Mouse (Mus musculus) heart, embryonic 12.5 days (tissue): ENCODE measurements around the gene Scp2. TPM values are rescaled to one million over a fixed set of nuclear protein-coding genes. Genes with fewer than 3 reads are reported as not detected.
A peak's percentile ranks its signal among the peaks of the same experiment; 100 is the strongest.
"Not testable (repeated sequence)": the region's sequence is repeated elsewhere in the genome, so short reads cannot be mapped to it uniquely, and the experiment has no call there.

Experiments used
- ATAC-seq: fragments of 200-750 bp; cut with Nextera tagmentation; 2 replicates; pipeline ENCODE4 v1.8.0; 2017; ENCODE audit warnings: moderate TSS enrichment, moderate library complexity; ENCODE audit not compliant: insufficient number of reproducible peaks, low FRiP score
- H3K27ac ChIP-seq: fragments of 300-500 bp; sonication (generic); 2 replicates; pipeline ENCODE4 v1.5.1; 2016; ENCODE audit warnings: mild to moderate bottlenecking, moderate library complexity; ENCODE audit not compliant: poor library complexity, severe bottlenecking
- H3K27me3 ChIP-seq: fragments of 300-500 bp; sonication (generic); replicated peaks from 2 replicates; pipeline ENCODE4 v1.6.1; 2016; ENCODE audit warnings: mild to moderate bottlenecking, moderate library complexity
- H3K36me3 ChIP-seq: fragments of 300-500 bp; sonication (generic); 2 replicates; pipeline ENCODE4 v1.6.1; 2016; ENCODE audit warnings: mild to moderate bottlenecking, moderate library complexity
- H3K4me1 ChIP-seq: fragments of 300-500 bp; sonication (generic); replicated peaks from 2 replicates; pipeline ENCODE4 v1.6.1; 2016; ENCODE audit warnings: mild to moderate bottlenecking
- H3K4me2 ChIP-seq: fragments of 300-500 bp; sonication (generic); 2 replicates; pipeline ENCODE4 v1.6.1; 2016; ENCODE audit warnings: mild to moderate bottlenecking, moderate library complexity
- H3K4me3 ChIP-seq: fragments of 300-500 bp; sonication (generic); 2 replicates; pipeline ENCODE4 v1.5.1; 2016; ENCODE audit warnings: mild to moderate bottlenecking
- H3K9ac ChIP-seq: fragments of 300-500 bp; sonication (generic); 2 replicates; pipeline ENCODE4 v1.6.1; 2016; ENCODE audit warnings: mild to moderate bottlenecking, moderate library complexity
- H3K9me3 ChIP-seq: fragments of 300-500 bp; sonication (generic); replicated peaks from 2 replicates; pipeline ENCODE4 v1.6.1; 2016; ENCODE audit warnings: mild to moderate bottlenecking, moderate library complexity
- WGBS: fragments of 180-500 bp; shearing (Covaris S2); methylation state at CpG from one replicate; pipeline ENCODE4 v1.1.7; 2016; 5-methylcytosine and 5-hydroxymethylcytosine counted together
- polyA plus RNA-seq: library from polyadenylated mRNA; unstranded; fragments of >200 nt; fragmentation: Nextera tagmentation; extraction: Ambion mirVana; gene quantifications from 2 replicates; pipeline ENCODE4 v1.2.1, GENCODE M21; 2016

The Scp2 gene
- 166 and 168 TPM in 2 replicates for polyA plus RNA-seq

GRCm38 (mm10) chr4:108144880-108145279, at the start of gene Scp2:
Gene Scp2 (minus strand): TSS chr4:108144998.
- Histone ChIP-seq H3K4me2 (no peak within 1 kb of the TSS), H3K9me3 (peaks cover 8% of the 10 kb centered on the region; the same call in 1 of the 2 replicates), H3K27ac (no peak within 1 kb of the TSS), H3K36me3 (no peaks in the 10 kb centered on the region), H3K9ac (no peak within 1 kb of the TSS), H3K4me1 (no peaks in the 10 kb centered on the region), H3K27me3 (no peaks in the 10 kb centered on the region), H3K4me3 (no peak within 1 kb of the TSS)
- WGBS = 78% methylated on average over 1 of the region's 1 CpGs
- ATAC-seq = no peak

GRCm38 (mm10) chr4:108192821-108193323, 48.1 kb upstream of the Scp2 start:
- H3K27ac ChIP-seq = no peak overlapping the region
- H3K27me3 ChIP-seq = no peaks in the 10 kb centered on the region
- H3K4me1 ChIP-seq = 0 out of 2 replicates have a peak, but pooled peaks cover 3% of the 10 kb centered on the region
- no peak overlapping the region for H3K4me3 ChIP-seq
- ATAC-seq = no peak
- no peaks in the 10 kb centered on the region for H3K9me3 ChIP-seq
- no peaks in the 10 kb centered on the region for H3K36me3 ChIP-seq
- no peak overlapping the region for H3K4me2 ChIP-seq
- no peak overlapping the region for H3K9ac ChIP-seq
- WGBS = 69% methylated on average over 2 of the region's 2 CpGs

DNA sequence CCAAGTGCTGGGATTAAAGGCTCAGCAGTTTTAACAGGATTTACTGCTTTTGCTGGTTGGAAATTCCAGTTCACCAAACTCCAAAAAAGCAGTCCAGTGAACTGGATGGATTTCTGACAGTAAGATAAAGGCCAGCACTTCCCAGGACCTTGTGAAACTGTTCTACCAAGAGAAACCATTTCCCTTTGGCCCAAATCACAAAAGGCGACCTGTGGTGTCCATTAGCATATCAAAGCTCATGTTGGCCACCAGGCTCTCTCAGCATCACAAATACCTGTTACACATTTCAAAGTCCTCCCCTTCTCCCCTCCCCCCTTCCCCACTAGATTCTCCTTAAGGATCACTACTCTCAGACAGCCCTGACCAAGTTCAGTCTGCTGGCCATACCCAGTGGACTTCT, 37.5 kb upstream of the Scp2 start:
- Histone ChIP-seq H3K27ac (no peak overlapping the region), H3K36me3 (no peaks in the 10 kb centered on the region), H3K9ac (no peak overlapping the region), H3K4me3 (no peak overlapping the region), H3K9me3 (no peaks in the 10 kb centered on the region), H3K4me1 (no peaks in the 10 kb centered on the region), H3K4me2 (no peak overlapping the region), H3K27me3 (no peaks in the 10 kb centered on the region)
- WGBS = 59% methylated on average over 1 of the region's 1 CpGs
- no peak for ATAC-seq

DNA sequence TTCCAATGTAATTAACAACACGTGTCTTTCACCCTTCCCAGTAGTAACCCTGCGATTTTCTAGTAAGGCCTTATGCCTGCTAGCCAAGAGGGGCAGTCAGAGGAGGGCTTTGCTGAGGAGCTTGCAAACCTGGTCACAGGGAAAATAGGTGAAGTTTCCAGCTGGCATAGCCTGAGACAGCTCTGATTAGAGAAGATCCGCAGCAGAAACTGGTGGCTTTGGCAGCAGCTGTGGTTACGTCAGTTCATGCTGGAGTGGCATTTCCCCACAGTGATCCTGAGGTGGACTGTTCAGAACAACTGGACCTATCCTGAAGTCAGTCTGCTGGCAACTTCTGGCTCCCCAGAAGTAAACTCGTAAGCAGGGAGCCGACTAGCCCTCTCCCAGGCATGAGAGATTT, 23.3 kb upstream of the Scp2 start:
- ATAC-seq = no peak
- Histone ChIP-seq H3K4me2 (no peak overlapping the region), H3K9me3 (no peaks in the 10 kb centered on the region), H3K4me3 (no peak overlapping the region), H3K9ac (no peak overlapping the region), H3K36me3 (0 out of 2 replicates have a peak, but pooled peaks cover 4% of the 10 kb centered on the region), H3K27me3 (no peaks in the 10 kb centered on the region), H3K4me1 (no peaks in the 10 kb centered on the region), H3K27ac (no peak overlapping the region)
- WGBS = 80% methylated on average over 6 of the region's 6 CpGs

- H3K9me3 ChIP-seq = no peaks in the 10 kb centered on the region
- 0 out of 2 replicates have a peak, but pooled peaks cover 4% of the 10 kb centered on the region for H3K36me3 ChIP-seq
- ATAC-seq = no peak
- H3K27ac ChIP-seq = no peak overlapping the region
- H3K4me3 ChIP-seq = no peak overlapping the region
- no peak overlapping the region for H3K4me2 ChIP-seq
- H3K27me3 ChIP-seq = no peaks in the 10 kb centered on the region
- H3K9ac ChIP-seq = no peak overlapping the region
- WGBS = 71% methylated on average over 4 of the region's 4 CpGs
- H3K4me1 ChIP-seq = no peaks in the 10 kb centered on the region
Observed at GRCm38 (mm10) chr4:108166874-108167273, 22.1 kb upstream of the Scp2 start.

DNA sequence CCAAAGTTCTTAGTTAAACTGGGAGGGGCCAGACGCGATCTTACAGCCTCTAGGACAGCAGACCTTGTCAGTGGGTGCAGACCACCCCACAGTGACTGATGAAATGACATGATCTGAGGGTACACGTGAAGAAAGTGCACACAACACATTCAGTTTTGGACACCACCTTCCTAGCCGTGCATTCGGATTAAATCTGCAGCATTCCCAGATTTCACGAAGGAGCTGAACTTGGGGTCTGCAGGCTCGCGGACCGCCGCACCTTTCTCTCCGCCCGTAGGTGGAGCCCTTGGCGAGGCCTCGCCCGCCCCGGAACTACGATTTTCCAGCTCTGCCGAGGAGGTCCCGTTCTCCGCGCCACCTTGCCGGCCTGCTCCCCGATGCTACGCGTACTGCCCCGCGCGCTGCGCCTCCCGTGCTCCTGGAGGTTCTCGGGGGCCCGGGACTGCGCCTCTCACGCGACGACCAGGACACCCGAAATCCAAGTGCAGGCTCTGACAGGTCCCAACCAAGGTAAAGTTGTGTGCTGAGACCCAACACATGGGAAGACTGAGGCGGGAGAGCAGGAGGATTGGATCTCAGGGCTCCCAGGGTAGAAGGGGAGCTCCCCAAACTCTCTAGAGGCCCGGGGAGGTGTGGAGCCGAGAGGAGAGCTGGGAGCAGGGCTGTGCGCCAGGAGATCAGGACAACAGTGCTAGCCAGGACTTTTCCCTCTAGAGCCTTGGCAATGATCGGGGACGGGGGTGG, 20.5 kb upstream of the Scp2 start, which contains the start of gene Echdc2:
Gene Echdc2 (plus strand): TSS at position 286 of the 744 bp plus-strand sequence.
- under 1% methylated on average over 43 of the region's 43 CpGs for WGBS

GRCm38 (mm10) chr4:108163291-108163690, 18.5 kb upstream of the Scp2 start:
- no peak overlapping the region for H3K27ac ChIP-seq
- H3K27me3 ChIP-seq = no peaks in the 10 kb centered on the region
- H3K4me3 ChIP-seq = no peak overlapping the region
- WGBS = 82% methylated on average over 3 of the region's 3 CpGs
- H3K4me2 ChIP-seq = no peak overlapping the region
- no peaks in the 10 kb centered on the region for H3K36me3 ChIP-seq
- no peaks in the 10 kb centered on the region for H3K4me1 ChIP-seq
- no peak for ATAC-seq
- H3K9ac ChIP-seq = no peak overlapping the region
- no peaks in the 10 kb centered on the region for H3K9me3 ChIP-seq

More for the DNA sequence above, 20.5 kb upstream of the Scp2 start, which contains the start of gene Echdc2:
- H3K36me3 ChIP-seq = no peaks in the 10 kb centered on the region
- no peaks in the 10 kb centered on the region for H3K9me3 ChIP-seq
- H3K4me1 ChIP-seq = no peaks in the 10 kb centered on the region
- H3K4me2 ChIP-seq = peak within 1 kb of the TSS; percentile 84
- H3K27me3 ChIP-seq = no peaks in the 10 kb centered on the region
- H3K27ac ChIP-seq = no peak within 1 kb of the TSS
- H3K4me3 ChIP-seq = peak within 1 kb of the TSS; percentile 63
- H3K9ac ChIP-seq = peak within 1 kb of the TSS; percentile 75
- no peak for ATAC-seq

GRCm38 (mm10) chr4:108161936-108162335, 17.1 kb upstream of the Scp2 start:
- no peak overlapping the region for H3K4me2 ChIP-seq
- H3K9me3 ChIP-seq = no peaks in the 10 kb centered on the region
- ATAC-seq = no peak
- no peaks in the 10 kb centered on the region for H3K27me3 ChIP-seq
- H3K4me1 ChIP-seq = no peaks in the 10 kb centered on the region
- no peaks in the 10 kb centered on the region for H3K36me3 ChIP-seq
- H3K4me3 ChIP-seq = no peak overlapping the region
- WGBS = 81% methylated on average over 8 of the region's 8 CpGs
- H3K9ac ChIP-seq = no peak overlapping the region
- no peak overlapping the region for H3K27ac ChIP-seq

GRCm38 (mm10) chr4:108155141-108155540, 10.3 kb upstream of the Scp2 start:
- WGBS = 73% methylated on average over 1 of the region's 1 CpGs
- H3K4me3 ChIP-seq, H3K4me2 ChIP-seq, H3K9me3 ChIP-seq, H3K4me1 ChIP-seq, H3K36me3 ChIP-seq, ATAC-seq, H3K27me3 ChIP-seq, H3K9ac ChIP-seq, H3K27ac ChIP-seq: not testable (repeated sequence)

GRCm38 (mm10) chr4:108145554-108145953, 756 bp upstream of the Scp2 start:
- H3K4me2 ChIP-seq, H3K9ac ChIP-seq, ATAC-seq, H3K9me3 ChIP-seq, H3K4me1 ChIP-seq, H3K27me3 ChIP-seq, H3K27ac ChIP-seq, H3K4me3 ChIP-seq, H3K36me3 ChIP-seq: not testable (repeated sequence)
- 37% methylated on average over 3 of the region's 3 CpGs for WGBS

GRCm38 (mm10) chr4:108143778-108144177, 1.0 kb downstream of the Scp2 start:
- H3K9ac ChIP-seq = no peak overlapping the region
- no peak overlapping the region for H3K4me2 ChIP-seq

More at GRCm38 (mm10) chr4:108143778-108144177, 1.0 kb downstream of the Scp2 start:
- no peak overlapping the region for H3K4me3 ChIP-seq
- ATAC-seq = no peak
- H3K36me3 ChIP-seq = no peaks in the 10 kb centered on the region
- H3K4me1 ChIP-seq = no peaks in the 10 kb centered on the region
- no peaks in the 10 kb centered on the region for H3K27me3 ChIP-seq
- H3K9me3 ChIP-seq = peaks cover 8% of the 10 kb centered on the region; the same call in 1 of the 2 replicates
- H3K27ac ChIP-seq = no peak overlapping the region
